Mouse (Mus musculus): ENCODE results near the gene Pan3.

DNA sequence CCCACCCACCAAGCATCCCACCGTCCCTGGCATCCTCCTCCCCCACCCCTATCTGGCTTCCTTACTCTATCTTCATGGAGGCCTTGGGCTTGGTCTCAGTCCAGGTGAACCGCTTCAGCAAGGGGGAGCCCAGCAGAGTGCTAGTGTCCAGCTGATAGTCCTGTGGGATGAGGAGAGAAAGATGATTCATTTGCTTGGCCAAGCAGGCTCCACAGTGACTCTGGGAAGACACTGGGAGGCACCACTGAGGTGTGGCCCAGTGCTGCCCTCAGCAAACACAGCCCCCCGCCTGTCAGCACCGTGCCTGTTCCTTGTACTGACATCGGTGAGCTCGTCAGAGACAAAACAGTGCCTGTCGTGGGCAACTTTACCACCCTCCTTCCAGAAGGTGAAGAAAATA, 136.4 kb downstream of the Pan3 start:
- no peak for TF ChIP-seq EP300 (IDR thresholded peaks at IDR 0.05; ENCODE audit: low read depth in 1 of 2, low read length in 2 of 2)
- TF ChIP-seq CTCF (IDR thresholded peaks at IDR 0.05 in 2 of 3, conservative IDR thresholded peaks at IDR 0.05 in 1 of 3; ENCODE audit: control insufficient read depth in 1 of 3, insufficient read depth in 1 of 3, low read depth in 2 of 3, low read length in 3 of 3, poor library complexity in 1 of 3, severe bottlenecking in 1 of 3), result no peak
- TF ChIP-seq POLR2A (IDR thresholded peaks at IDR 0.05; ENCODE audit: control insufficient read depth in 1 of 2, insufficient read depth in 1 of 2, low read depth in 1 of 2, low read length in 2 of 2, poor library complexity in 1 of 2), result no peak
- no peak for TF ChIP-seq E2F4 (IDR thresholded peaks at IDR 0.05; ENCODE audit: borderline replicate concordance, low read depth, low read length)
- no peak for TF ChIP-seq HCFC1 (IDR thresholded peaks at IDR 0.05; ENCODE audit: low read depth, low read length)
- no peak for TF ChIP-seq MAX (IDR thresholded peaks at IDR 0.05; ENCODE audit: low read length)
- TF ChIP-seq ZMIZ1 (IDR thresholded peaks at IDR 0.05; ENCODE audit: low read depth, low read length), result no peak
- no peak for TF ChIP-seq MYC (IDR thresholded peaks at IDR 0.05; ENCODE audit: low read depth, low read length)
- TF ChIP-seq TAL1 (IDR thresholded peaks at IDR 0.05; ENCODE audit: low read length), result no peak
- TF ChIP-seq POLR2AphosphoS2 (IDR thresholded peaks at IDR 0.05; ENCODE audit: low read length), result no peak
- no peak for TF ChIP-seq ELF1 (IDR thresholded peaks at IDR 0.05; ENCODE audit: low read depth, low read length)
- TF ChIP-seq CHD2 (IDR thresholded peaks at IDR 0.05; ENCODE audit: low read length), result no peak
